Mouse (Mus musculus): ENCODE measurements around the gene Tmem158. TPM values are rescaled to one million over a fixed set of nuclear protein-coding genes. Genes with fewer than 3 reads are reported as not detected.

Gene Tmem158
- polyA plus RNA-seq, 1 experiment from 2014 or later = 15.1 TPM

DNA sequence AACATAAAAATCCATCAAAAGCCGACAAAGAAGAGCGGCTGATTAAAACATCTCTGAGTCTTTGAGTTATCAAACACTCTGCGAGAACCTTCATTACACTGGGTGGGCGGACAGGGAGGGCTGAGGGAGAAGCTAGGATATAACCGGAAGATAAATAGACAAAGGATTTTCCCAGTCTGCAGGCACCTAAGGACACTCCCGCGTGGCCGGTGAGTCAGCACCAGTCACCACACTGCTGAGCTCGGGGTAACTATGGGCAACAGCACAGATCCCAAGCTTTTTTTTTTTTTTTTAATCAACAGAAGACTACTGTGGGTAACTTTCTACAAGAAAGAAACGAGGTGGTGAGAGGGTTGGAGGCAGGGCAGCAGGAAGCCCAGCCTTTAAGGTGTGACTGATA lies 16.6 kb downstream of the Tmem158 start:
- no peak overlapping the region for H3K4me3 ChIP-seq (ENCODE audit: low read depth, low read length)
- H3K4me2 ChIP-seq (replicated peaks; ENCODE audit: low read depth) = no peak overlapping the region
- H3K4me1 ChIP-seq (replicated peaks; ENCODE audit: control insufficient read depth, insufficient read depth) = no peaks in the 10 kb centered on the region
- no peaks in the 10 kb centered on the region for H3K9me3 ChIP-seq (ENCODE audit: control insufficient read depth, low read length)
- H3K9ac ChIP-seq (ENCODE audit: low read length) = no peak overlapping the region
- WGBS = 32% methylated on average over 10 of the region's 10 CpGs
- no peaks in the 10 kb centered on the region for H3K36me3 ChIP-seq (ENCODE audit: control insufficient read depth, insufficient read depth, low read length)
- no peak overlapping the region for H3K27ac ChIP-seq (replicated peaks)
- peak; percentile 48 for DNase-seq (ENCODE audit: low spot score)
- no peaks in the 10 kb centered on the region for H3K27me3 ChIP-seq (ENCODE audit: control insufficient read depth, insufficient read depth, low read length)
- peak; percentile 83 for ATAC-seq (ENCODE audit: low FRiP score, low TSS enrichment)
- TF ChIP-seq CTCF (IDR thresholded peaks at IDR 0.05; ENCODE audit: low read depth) (no peak), EP300 (optimal IDR thresholded peaks at IDR 0.05) (no peak)

DNA sequence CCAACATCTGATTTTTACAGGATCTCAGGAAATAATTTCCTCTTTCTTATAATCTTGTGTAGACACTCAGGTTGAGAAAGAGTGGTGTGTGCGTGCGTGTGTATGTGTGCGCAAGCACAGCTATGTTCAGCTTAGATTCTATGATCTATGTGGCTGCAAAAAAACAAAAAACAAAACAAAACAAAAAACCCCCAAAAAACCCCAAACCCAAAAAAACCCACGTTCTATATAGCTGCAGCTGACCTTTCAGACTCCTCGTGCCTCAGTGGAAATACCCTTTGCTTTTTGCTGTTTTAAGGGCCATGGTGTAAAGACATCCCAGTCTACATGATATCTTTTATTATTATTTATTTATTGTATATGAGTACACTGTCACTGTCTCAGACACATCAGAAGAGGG lies 19.4 kb downstream of the Tmem158 start:
- TF ChIP-seq EP300 (optimal IDR thresholded peaks at IDR 0.05) = no peak
- DNase-seq (ENCODE audit: low spot score) (no peak), ATAC-seq (ENCODE audit: low FRiP score, low TSS enrichment) (no peak)
- Histone ChIP-seq H3K4me1 (replicated peaks; ENCODE audit: control insufficient read depth, insufficient read depth) (peaks cover 5% of the 10 kb centered on the region; the same call in 1 of the 2 replicates), H3K9ac (ENCODE audit: low read length) (no peak overlapping the region), H3K4me3 (ENCODE audit: low read depth, low read length) (no peak overlapping the region), H3K27ac (replicated peaks) (no peak overlapping the region), H3K36me3 (ENCODE audit: control insufficient read depth, insufficient read depth, low read length) (no peaks in the 10 kb centered on the region), H3K27me3 (ENCODE audit: control insufficient read depth, insufficient read depth, low read length) (no peaks in the 10 kb centered on the region), H3K9me3 (ENCODE audit: control insufficient read depth, low read length) (no peaks in the 10 kb centered on the region), H3K4me2 (replicated peaks; ENCODE audit: low read depth) (no peak overlapping the region)
- WGBS = 91% methylated on average over 5 of the region's 5 CpGs

DNA sequence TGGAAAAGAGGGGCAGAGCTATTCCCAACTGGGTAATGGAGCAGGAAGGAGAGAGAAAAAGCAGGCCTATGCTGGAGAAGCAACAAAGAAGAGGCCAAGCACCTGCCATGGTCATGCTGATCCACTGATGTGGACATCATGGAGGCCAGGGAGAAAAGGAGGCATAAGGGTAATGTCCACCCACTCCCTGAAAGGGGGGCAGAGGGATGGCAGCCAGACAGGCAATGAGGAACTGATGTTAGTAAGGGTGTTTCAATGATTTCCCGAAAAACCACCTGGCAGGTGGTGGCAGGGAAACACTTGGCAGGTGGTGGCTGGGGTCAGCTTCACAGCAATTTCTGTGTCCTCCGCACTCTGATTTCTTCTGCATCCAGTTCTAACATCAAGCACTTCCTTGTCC lies 19.8 kb downstream of the Tmem158 start:
- Histone ChIP-seq H3K9ac (ENCODE audit: low read length) (no peak overlapping the region), H3K36me3 (ENCODE audit: control insufficient read depth, insufficient read depth, low read length) (no peaks in the 10 kb centered on the region), H3K4me2 (replicated peaks; ENCODE audit: low read depth) (no peak overlapping the region), H3K9me3 (ENCODE audit: control insufficient read depth, low read length) (no peaks in the 10 kb centered on the region), H3K4me1 (replicated peaks; ENCODE audit: control insufficient read depth, insufficient read depth) (peaks cover 5% of the 10 kb centered on the region; the same call in 1 of the 2 replicates), H3K4me3 (ENCODE audit: low read depth, low read length) (no peak overlapping the region), H3K27ac (replicated peaks) (no peak overlapping the region), H3K27me3 (ENCODE audit: control insufficient read depth, insufficient read depth, low read length) (no peaks in the 10 kb centered on the region)
- DNase-seq (ENCODE audit: low spot score) (no peak), ATAC-seq (ENCODE audit: low FRiP score, low TSS enrichment) (no peak)
- 91% methylated on average over 2 of the region's 2 CpGs for WGBS
- TF ChIP-seq CTCF (IDR thresholded peaks at IDR 0.05; ENCODE audit: low read depth) = no peak
- no peak for TF ChIP-seq EP300 (optimal IDR thresholded peaks at IDR 0.05)

- H3K27ac ChIP-seq (replicated peaks) = no peak overlapping the region
- H3K9me3 ChIP-seq (ENCODE audit: control insufficient read depth, low read length) = no peaks in the 10 kb centered on the region
- H3K4me1 ChIP-seq (replicated peaks; ENCODE audit: control insufficient read depth, insufficient read depth) = peaks cover 5% of the 10 kb centered on the region; the same call in 1 of the 2 replicates
- no peaks in the 10 kb centered on the region for H3K27me3 ChIP-seq (ENCODE audit: control insufficient read depth, insufficient read depth, low read length)
- ATAC-seq (ENCODE audit: low FRiP score, low TSS enrichment) (no peak), DNase-seq (ENCODE audit: low spot score) (no peak)
- 95% methylated on average over 5 of the region's 5 CpGs for WGBS
- H3K9ac ChIP-seq (ENCODE audit: low read length) = no peak overlapping the region
- TF ChIP-seq EP300 (optimal IDR thresholded peaks at IDR 0.05) (no peak), CTCF (IDR thresholded peaks at IDR 0.05; ENCODE audit: low read depth) (no peak)
- no peak overlapping the region for H3K4me2 ChIP-seq (replicated peaks; ENCODE audit: low read depth)
- H3K36me3 ChIP-seq (ENCODE audit: control insufficient read depth, insufficient read depth, low read length) = no peaks in the 10 kb centered on the region
- H3K4me3 ChIP-seq (ENCODE audit: low read depth, low read length) = no peak overlapping the region
Measured at GRCm38 (mm10) chr9:123240271-123240670, 20.3 kb downstream of the Tmem158 start.

GRCm38 (mm10) chr9:123239651-123240050 lies 20.9 kb downstream of the Tmem158 start:
- Histone ChIP-seq H3K9me3 (ENCODE audit: control insufficient read depth, low read length) (no peaks in the 10 kb centered on the region), H3K4me3 (ENCODE audit: low read depth, low read length) (no peak overlapping the region), H3K4me2 (replicated peaks; ENCODE audit: low read depth) (no peak overlapping the region), H3K36me3 (ENCODE audit: control insufficient read depth, insufficient read depth, low read length) (no peaks in the 10 kb centered on the region), H3K27ac (replicated peaks) (peak overlapping the region; percentile 72), H3K9ac (ENCODE audit: low read length) (no peak overlapping the region), H3K27me3 (ENCODE audit: control insufficient read depth, insufficient read depth, low read length) (no peaks in the 10 kb centered on the region), H3K4me1 (replicated peaks; ENCODE audit: control insufficient read depth, insufficient read depth) (peaks cover 5% of the 10 kb centered on the region; the same call in 1 of the 2 replicates)
- no peak for TF ChIP-seq EP300 (optimal IDR thresholded peaks at IDR 0.05)
- no peak for TF ChIP-seq CTCF (IDR thresholded peaks at IDR 0.05; ENCODE audit: low read depth)
- DNase-seq (ENCODE audit: low spot score) (no peak), ATAC-seq (ENCODE audit: low FRiP score, low TSS enrichment) (no peak)
- WGBS = 54% methylated on average over 2 of the region's 2 CpGs

DNA sequence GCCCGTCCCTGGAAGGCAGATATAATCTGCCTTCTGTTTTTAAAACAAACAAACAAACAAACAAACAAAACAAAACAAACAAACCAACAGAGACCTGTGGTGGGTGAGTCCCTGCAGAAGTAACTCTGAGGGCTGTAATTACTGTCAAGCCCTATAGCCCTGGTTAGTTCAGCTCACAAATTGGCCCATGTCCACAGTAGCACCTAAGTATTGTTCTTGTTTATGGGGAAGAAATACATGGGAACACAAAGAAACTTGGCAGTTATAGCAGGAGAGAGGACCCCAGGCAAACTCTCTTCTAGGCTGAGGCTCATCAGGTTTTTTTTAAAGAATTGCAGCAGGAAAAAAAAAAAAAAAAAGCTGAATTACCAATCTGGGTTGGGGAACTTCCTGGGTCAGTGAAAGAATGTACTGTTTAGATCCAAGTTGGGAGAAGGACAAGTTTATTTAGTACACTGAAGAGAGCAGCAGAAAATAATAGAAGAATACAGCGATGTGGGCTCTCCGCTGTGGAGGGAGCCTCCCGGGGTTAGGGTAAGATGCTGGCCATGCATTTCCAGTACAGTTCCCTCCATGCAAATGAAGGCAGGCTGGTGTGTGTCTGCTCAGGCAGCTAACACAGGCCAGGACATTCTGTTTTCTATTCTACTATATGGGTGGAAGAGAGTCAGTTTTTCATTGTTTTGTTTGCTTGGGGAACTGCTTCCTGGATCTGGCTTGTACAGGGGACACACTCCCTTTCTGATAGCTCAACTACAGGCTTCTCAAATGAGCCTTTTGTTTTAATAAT lies 22.1 kb downstream of the Tmem158 start:
- Histone ChIP-seq H3K27ac (replicated peaks) (peak overlapping the region; percentile 72), H3K9ac (ENCODE audit: low read length) (no peak overlapping the region), H3K36me3 (ENCODE audit: control insufficient read depth, insufficient read depth, low read length) (no peaks in the 10 kb centered on the region), H3K9me3 (ENCODE audit: control insufficient read depth, low read length) (no peaks in the 10 kb centered on the region), H3K4me3 (ENCODE audit: low read depth, low read length) (no peak overlapping the region), H3K4me1 (replicated peaks; ENCODE audit: control insufficient read depth, insufficient read depth) (peaks cover 5% of the 10 kb centered on the region; the same call in 1 of the 2 replicates), H3K4me2 (replicated peaks; ENCODE audit: low read depth) (peak overlapping the region; percentile 14; the same call in 1 of the 2 replicates), H3K27me3 (ENCODE audit: control insufficient read depth, insufficient read depth, low read length) (no peaks in the 10 kb centered on the region)
- TF ChIP-seq EP300 (optimal IDR thresholded peaks at IDR 0.05) (no peak), CTCF (IDR thresholded peaks at IDR 0.05; ENCODE audit: low read depth) (no peak)
- WGBS = 42% methylated on average over 4 of the region's 4 CpGs
- DNase-seq (ENCODE audit: low spot score) = no peak
- ATAC-seq (ENCODE audit: low FRiP score, low TSS enrichment) = peak; percentile 38; the same call in 1 of the 2 replicates

Measured in stomach, postnatal 0 days (tissue).